Mouse (Mus musculus) neural tube, embryonic 13.5 days (tissue): ENCODE data around the gene Slc33a1. TPM values are rescaled to one million over a fixed set of nuclear protein-coding genes. Genes with fewer than 3 reads are reported as not detected.

Experiments
- ATAC-seq: fragments of 200-750 bp; cut with Nextera tagmentation; 2 replicates; pipeline ENCODE4 v1.8.0; 2017; ENCODE audit warnings: low read depth, mild to moderate bottlenecking, moderate TSS enrichment, moderate library complexity
- H3K27ac ChIP-seq: fragments of 300-500 bp; sonication (generic); replicated peaks from 2 replicates; pipeline ENCODE4 v1.5.1; 2015; ENCODE audit warnings: moderate library complexity, mild to moderate bottlenecking, inconsistent platforms
- H3K27me3 ChIP-seq: fragments of 300-500 bp; sonication (generic); 2 replicates; pipeline ENCODE4 v1.6.1; 2015; ENCODE audit warnings: mild to moderate bottlenecking, inconsistent platforms
- H3K36me3 ChIP-seq: fragments of 300-500 bp; sonication (generic); 2 replicates; pipeline ENCODE4 v1.6.1; 2015; ENCODE audit warnings: mild to moderate bottlenecking, inconsistent platforms
- H3K4me1 ChIP-seq: fragments of 300-500 bp; sonication (generic); replicated peaks from 2 replicates; pipeline ENCODE4 v1.6.1; 2015; ENCODE audit warnings: inconsistent platforms
- H3K4me2 ChIP-seq: fragments of 300-500 bp; sonication (generic); 2 replicates; pipeline ENCODE4 v1.6.1; 2015; ENCODE audit warnings: inconsistent platforms, mild to moderate bottlenecking, moderate library complexity
- H3K4me3 ChIP-seq: fragments of 300-500 bp; sonication (generic); 2 replicates; pipeline ENCODE4 v1.5.1; 2015; ENCODE audit warnings: mild to moderate bottlenecking, inconsistent platforms
- H3K9ac ChIP-seq: fragments of 300-500 bp; sonication (generic); 2 replicates; pipeline ENCODE4 v1.6.1; 2015; ENCODE audit warnings: moderate library complexity, mild to moderate bottlenecking, inconsistent platforms
- H3K9me3 ChIP-seq: fragments of 300-500 bp; sonication (generic); 2 replicates; pipeline ENCODE4 v1.6.1; 2016; ENCODE audit warnings: inconsistent platforms
- WGBS: fragments of 180-500 bp; shearing (Covaris S2); methylation state at CpG from one replicate; pipeline ENCODE4 v1.1.7; 2015; 5-methylcytosine and 5-hydroxymethylcytosine counted together
- polyA plus RNA-seq: library from polyadenylated mRNA; unstranded; fragments of >200 nt; fragmentation: Nextera tagmentation; extraction: Ambion mirVana; gene quantifications from 2 replicates; pipeline ENCODE4 v1.2.1, GENCODE M21; 2015

Gene Slc33a1
- polyA plus RNA-seq, 1 experiment from 2014 or later, result 16.1 TPM

DNA sequence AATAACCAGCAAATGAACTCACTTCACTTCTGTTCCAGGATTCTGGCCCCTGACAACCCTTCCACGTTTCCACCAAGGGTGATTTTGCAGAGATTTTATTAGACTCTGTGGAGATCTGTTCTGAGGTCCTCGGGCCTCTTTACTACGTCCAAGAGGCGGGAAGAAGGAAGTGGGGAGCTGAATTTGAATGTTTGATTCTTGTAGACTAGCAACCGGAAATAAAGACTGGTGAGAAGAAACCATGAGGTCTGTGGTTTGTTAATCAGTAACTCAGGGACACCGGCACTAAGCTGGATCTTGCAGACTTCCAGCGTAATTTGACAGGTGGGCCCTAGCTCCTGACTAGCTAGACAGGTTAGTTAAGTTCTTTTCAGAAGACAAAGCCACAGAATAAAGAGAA is 70.9 kb downstream of the Slc33a1 start:
- Histone ChIP-seq H3K9me3 (no peaks in the 10 kb centered on the region), H3K4me2 (no peak overlapping the region), H3K4me3 (no peak overlapping the region), H3K27me3 (no peaks in the 10 kb centered on the region), H3K27ac (no peak overlapping the region), H3K4me1 (peaks cover 37% of the 10 kb centered on the region), H3K9ac (no peak overlapping the region), H3K36me3 (no peaks in the 10 kb centered on the region)
- no peak for ATAC-seq
- WGBS, result 28% methylated on average over 7 of the region's 7 CpGs

DNA sequence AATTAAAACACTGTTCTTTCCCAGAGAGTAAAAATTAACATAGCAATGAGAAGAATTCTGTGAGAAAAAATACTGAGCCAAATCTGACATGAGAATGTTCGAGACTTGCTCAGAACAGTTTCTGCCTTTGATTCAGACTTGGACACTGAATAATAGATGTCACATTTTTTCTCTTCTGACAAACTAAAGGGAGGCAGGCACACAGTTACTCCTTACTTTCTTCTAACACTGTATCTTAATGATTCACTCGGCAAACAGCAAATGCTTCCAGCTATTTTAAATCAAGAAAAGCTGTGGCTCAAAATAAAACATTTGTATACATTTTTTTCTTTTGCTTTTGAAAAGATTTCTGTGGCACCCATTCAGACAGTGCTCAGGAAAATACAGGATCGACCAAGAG is 72.4 kb downstream of the Slc33a1 start:
- Histone ChIP-seq H3K4me3 (no peak overlapping the region), H3K9me3 (no peaks in the 10 kb centered on the region), H3K4me2 (no peak overlapping the region), H3K27ac (no peak overlapping the region), H3K9ac (no peak overlapping the region), H3K27me3 (no peaks in the 10 kb centered on the region), H3K36me3 (no peaks in the 10 kb centered on the region), H3K4me1 (peaks cover 25% of the 10 kb centered on the region)
- no peak for ATAC-seq
- 53% methylated on average over 3 of the region's 3 CpGs for WGBS

Other genes starting within 250 kb of the Slc33a1 start
- 10.2 and 10.7 TPM in 2 replicates for gene Plch1, start 65.3 kb downstream of the Slc33a1 start, polyA plus RNA-seq
- gene E130311K13Rik, start 35.3 kb downstream of the Slc33a1 start, polyA plus RNA-seq, result 5.6 and 5.9 TPM in 2 replicates
- 36.9 and 42.8 TPM in 2 replicates for gene Gmps, start 11.3 kb upstream of the Slc33a1 start, polyA plus RNA-seq
- 0.08 and 0.10 TPM in 2 replicates for gene Vmn2r1, start 116.8 kb upstream of the Slc33a1 start, polyA plus RNA-seq
- 0.11 TPM in 1 of 2 replicates, not detected in the other for gene Vmn2r2, start 177.2 kb upstream of the Slc33a1 start, polyA plus RNA-seq